Mouse (Mus musculus) telencephalon, adult 2 months (tissue): ENCODE measurements around the gene Ciart.
A peak's percentile ranks its signal among the peaks of the same experiment; 100 is the strongest.
"Not testable (repeated sequence)": the region's sequence is repeated elsewhere in the genome, so short reads cannot be mapped to it uniquely, and the experiment has no call there.

ENCODE experiments used
- DNase-seq: peaks from one replicate; pipeline ENCODE4 v3.0.0-alpha.2; 2011; ENCODE audit warnings: low read depth, low spot score

The Ciart gene

DNA sequence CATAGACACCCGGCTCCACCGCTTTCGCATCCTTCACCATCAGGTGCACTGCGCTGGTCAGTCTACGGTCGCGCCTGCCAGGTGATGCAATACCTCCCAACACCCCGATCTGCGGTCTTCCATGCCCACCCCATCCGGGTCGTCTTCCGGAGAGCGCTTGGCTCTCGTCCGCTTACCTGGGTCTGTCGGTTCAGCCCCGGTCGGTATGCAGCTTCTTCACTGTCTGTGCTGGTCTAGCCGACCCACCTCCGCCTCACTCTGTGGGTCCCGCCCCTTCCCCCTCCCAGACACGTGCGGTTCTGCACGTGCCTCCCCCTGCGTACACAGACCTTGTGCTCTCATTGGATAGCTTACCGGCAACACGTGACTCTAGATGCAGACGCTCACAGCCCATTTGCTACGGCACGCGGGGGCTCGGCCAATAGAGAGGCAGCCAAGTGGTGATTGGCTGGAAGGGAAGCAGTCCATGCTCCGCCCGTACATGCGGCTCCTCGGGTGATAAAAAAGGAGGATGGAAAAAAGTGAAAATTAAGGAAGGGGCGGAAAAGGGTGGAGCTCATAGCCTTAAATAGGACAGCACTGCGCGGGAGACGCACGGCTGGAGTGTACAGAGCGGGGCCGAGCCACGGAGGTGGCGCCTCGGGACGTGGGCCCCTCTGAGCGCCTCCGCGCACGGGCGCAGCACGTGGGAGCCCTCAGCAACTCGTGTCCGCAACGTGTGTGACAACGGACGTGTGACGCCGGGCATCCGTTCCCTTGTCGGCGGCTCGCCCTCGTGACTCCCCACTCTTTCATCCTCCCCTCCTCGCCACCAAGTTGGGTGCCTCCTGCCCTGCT, at the start of gene Ciart:
Ciart (minus strand) TSS at position 273 of the 837 bp plus-strand sequence.
- DNase-seq = peak; percentile 99

DNA sequence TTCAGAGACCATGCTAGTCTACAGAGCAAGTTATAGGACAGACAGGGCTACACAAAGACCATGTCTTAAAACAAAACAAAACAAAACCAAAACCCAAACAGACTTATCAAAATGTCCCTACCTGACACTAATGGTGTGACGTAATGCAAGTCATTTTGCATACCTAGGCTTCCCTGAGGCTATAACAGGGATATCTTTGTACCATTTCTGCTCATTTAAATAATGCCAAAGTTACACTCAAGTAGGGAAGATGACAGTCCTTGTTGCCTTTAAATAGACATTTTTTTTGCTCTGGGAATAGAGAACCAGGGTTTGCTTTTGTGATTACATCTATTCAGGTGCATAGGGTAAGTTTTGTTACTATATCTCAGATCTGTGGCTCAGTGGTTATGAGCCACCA, 49.4 kb upstream of the Ciart start:
- DNase-seq = no peak

DNA sequence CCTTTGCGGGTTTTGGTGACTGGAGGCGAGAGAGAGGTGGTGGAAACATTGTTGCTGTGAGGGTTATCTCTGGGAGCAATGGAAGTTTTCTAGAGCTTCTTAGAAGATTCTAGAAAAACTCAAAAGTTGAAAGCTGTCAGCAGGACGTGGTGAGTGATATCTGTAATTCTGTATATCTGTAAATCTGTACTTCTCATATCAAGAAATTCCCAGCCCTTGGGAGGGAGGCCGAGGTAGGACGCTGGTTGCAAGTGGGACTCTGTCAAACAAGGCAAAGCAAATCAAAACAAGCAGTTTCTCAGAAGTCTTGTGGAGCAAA, 48.4 kb upstream of the Ciart start:
- no peak for DNase-seq

DNA sequence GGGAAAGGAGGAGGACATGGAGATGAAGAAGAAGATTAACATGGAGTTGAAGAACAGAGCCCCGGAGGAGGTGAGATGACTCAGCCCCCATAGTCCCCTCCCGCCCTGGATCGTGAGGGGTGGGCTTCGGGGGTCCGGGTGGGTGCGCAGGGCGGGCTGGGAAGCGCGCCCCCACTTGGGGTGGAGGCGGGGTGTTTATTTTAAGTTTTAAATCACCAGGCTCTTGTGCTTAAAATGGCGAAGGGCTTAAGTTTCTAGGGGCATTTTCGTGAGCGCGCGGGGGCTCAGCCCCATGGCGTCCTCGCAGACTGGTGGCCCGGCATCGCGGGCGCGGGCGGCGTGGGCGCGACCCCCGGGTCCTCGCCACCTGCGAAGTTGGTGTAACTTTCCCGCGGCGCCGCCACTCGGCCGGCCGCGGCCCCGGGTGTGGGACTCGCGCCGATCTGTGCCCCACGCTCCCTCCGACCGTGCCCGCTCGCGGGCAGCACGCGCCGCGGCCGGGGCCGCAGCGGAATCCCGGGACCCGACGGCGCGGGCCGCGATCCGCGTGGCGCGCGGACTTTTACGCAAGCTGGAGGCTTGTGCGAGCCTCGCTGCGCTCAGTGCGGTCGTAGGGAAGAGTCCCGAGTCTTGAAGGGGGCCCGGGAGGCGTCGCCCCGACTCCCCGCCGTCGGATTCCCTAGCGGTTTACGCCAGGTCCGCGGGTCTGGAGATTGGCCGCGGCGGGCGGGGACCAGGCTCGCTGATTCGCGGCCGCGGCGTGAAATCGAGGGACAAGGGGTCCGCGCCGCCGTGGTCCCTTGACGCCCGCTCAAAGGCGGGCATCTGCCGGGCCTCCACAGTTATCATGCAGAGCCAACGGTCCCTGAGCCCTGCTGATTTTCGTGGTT, 47.8 kb upstream of the Ciart start:
- no peak for DNase-seq

DNA sequence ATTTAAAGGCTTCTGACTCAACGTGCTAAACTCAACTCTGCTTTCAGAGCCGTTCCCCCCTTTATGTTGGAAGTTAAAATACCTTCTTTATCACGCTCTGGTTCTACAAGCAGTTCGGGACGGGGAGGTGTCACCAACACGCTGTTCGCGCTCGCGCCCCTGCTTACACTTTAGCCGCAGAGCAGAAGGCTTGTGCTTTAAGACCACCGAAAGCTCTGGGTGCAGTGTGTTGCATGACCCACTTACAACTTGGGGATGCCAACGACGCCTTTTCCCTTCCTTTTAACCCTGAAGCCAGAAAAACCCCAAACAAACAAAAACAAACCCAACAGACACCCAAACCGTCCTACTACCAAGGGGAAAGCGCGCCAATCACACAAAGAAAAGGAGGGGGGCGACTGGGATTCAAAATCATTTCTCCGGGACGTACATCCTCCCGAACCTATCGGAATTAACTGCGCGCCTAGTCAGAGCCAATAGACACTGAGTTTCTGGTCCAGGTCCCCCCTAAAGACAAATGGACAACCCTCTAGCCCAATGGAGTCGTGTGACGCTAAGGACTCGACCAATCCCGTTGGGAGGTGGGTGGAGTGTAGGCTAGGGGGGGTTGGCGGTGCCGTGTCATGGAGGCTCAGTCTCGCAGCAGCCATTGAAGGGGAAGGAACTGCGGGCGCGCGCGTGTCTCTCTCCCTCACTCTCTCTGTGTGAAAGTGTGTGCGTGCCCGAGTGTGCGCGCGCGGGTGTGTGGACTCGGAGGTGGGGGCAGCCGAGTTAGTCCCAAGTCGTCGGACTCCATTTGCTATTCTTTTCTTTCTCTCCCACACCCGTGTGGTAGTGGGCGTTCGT, 46.8 kb upstream of the Ciart start, which contains the start of gene Anp32e:
Anp32e (plus strand) TSS at position 589 of the 846 bp plus-strand sequence.
- DNase-seq = peak; percentile 99

DNA sequence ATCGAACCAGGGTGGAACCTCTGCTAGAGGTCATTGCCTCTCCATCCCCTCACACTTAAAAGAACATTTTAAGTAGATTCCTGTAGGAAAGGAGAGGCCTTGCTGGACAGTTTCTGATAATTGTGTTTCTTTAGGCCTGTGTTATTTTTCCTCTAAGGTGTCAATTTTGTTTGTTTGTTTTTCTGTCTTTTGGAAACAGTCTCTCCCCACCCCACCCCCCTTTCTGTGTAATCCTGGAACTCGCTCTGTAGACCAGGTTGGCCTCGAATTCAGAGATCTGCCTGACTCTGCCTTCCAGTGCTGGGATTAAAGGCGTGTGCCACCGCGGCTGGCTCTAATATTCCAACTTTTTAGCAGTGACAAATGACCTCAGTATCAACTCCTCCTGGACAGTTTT, 46.2 kb upstream of the Ciart start:
- DNase-seq = no peak

DNA sequence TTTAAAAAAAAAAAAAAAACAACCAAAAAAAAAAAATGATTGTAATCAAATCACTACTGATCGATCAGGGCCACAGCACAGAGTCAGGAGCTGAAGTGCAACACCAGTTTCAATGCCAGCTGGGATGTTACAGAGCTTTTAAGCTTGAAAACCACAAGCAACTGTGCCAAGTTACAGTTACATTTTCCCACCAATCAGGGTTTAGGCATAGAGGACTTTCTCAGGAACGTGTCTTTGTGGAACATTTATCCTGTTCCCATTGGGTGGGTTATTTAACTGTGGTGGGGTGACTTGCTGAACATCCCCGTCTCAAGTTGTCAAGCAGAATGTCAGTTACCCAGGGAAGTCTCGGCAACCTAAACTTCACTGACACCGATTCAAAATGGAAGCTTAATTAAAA, 43.0 kb upstream of the Ciart start:
- DNase-seq = no peak

DNA sequence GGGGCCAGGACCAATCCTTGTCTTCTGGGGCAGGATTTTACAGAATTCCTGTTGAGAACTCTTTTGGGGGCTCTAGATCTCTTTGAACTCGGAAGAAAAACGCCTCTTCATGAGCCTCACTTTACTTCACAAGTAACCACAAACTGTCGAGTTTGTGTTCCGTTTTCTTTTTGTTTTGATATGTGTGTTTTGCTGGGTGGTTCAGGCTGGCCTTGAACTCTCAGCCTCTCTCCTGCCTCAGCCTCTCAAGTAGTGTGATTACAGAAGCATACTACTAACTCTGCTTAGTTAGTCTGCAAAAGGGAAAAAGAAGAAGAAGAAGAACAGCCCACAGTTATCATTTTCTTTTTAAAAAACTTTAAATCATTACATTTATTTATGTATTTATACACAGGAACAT, 42.1 kb upstream of the Ciart start:
- no peak for DNase-seq

DNA sequence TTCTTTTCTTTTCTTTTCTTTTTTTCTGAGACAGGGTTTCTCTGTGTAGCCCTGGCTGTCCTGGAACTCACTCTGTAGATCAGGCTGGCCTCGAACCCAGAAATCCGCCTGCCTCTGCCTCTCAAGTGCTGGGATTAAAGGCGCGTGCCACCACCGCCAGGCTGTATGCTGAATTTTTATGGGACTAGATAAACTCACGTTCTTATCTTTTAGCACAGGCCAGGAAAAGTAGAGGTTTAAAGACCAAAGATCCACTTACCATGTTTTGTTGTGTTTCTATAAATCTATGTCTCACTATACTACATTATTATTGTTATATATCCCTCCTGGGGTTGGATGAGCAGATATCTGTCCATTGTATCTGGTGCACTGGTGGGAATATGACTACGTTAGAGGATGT, 41.4 kb upstream of the Ciart start:
- not testable (repeated sequence) for DNase-seq

DNA sequence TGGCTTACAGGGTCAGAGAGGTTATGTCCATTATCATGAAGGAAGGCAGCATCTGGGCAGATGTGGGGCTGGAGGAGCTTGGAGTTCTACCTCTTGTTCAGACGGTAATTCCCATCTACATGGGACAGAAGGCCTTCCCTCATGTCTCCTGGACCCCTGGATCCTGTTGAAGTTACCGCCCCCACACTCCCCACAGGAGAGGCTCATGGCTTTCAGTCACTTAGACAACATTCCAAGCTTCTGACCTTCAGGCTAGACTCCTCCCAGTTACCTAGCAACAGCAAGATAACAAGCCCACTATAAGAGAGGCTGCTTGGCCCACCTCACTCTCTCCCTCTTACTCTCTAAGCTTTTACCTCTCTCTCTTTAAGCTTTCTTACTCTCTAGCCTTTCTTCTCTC, 38.5 kb upstream of the Ciart start:
- DNase-seq = not testable (repeated sequence)

DNA sequence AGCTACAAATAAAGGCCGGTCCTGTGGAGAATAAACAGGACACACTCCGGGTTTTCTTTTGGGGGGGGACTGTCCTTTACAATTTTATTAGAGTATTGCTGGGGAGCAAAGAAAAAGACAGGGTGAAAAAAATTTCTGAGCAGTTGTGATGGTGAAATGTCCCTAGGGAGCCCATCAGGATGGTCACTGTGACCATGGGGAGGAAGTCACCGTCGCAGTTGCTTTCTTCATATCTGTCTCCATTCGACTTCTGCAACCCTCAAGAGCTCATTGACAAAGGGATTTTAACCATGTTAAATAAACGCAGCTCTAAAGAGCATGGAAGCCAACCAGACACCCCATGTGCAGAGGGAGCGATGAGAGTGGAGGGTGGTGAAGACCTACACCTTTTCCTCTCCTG, 34.7 kb upstream of the Ciart start:
- no peak for DNase-seq

DNA sequence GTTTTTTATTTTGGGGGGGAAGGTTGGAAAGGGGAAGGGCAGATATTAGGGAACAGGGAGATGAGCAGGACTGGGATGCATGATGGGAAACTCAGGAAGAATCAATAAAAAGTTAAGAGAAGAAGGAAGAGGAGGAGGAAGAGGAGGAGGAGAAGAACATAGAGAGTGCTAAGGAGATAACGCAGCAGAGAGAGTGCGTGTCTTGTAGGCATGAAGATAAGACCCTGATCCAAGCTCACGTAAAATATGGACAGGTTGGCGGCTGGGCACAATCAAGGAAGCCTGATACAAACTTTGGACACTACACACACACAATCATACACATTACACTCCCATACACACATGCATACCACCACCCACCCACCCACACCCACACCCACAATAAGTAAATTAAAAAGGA, 32.7 kb upstream of the Ciart start:
- DNase-seq = no peak

DNA sequence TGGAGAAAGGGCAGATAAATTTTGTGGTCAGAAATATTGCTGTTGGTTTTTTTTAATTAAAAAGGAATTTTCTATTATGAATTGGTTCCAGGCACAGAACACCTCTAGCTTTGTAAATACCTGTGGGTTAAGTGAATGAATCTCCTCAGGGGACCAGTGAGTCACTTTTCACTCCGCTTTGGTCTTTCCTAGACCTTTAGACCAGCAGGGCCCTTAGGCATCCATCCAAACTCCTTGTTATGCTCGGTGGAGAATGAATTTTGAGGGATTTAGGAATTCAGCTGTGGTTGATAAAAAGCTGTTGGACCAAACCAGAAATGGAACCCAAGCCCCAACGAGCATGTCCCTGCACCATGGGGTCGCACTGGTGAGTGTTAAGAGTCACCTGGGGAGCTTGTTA, 25.6 kb upstream of the Ciart start:
- no peak for DNase-seq

DNA sequence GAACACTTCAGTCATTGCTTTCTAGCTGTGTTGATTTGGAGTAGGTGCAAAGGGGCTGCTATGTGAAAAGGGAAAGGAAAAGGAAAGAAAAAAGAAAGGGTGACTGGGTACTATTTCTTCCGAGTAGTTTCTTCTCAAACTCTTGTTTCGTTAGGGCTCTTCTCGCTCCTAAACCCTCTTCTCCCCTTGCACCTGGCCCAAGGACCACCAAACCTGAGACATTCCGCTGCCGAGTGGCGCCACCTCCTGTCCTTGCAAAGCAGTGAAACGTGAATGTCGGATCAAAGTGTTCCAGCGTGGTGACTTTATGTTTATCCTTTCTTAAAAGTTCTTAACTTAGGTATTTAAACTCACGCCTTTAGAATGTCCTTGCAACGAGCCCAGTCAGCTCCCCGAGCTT, 24.8 kb upstream of the Ciart start:
- no peak for DNase-seq

DNA sequence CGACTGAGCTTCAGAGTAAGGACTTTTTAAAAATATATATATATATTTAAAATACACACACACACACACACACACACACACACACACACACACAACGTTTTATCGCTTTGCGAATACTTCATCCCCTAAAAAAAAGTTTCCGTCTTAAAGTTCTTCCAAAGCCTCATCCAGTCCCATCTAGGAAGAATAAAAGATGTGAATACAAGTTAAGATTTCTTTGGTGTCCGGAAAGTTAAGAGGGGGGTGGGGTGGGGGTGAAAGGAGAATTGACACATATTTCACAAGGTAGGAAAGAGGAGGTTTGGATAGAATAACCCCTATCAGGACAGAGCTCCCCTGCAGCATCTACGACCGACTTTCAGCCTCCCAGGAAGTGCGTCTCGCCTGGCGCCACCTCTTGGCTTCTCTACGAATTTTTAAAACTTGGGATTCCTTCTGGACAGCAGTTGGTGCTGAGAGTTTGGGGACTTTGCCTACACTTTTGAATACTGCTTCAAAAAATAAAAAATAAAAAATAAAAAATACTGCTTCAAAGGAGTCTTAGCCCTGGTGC, 24.0 kb upstream of the Ciart start:
- no peak for DNase-seq

DNA sequence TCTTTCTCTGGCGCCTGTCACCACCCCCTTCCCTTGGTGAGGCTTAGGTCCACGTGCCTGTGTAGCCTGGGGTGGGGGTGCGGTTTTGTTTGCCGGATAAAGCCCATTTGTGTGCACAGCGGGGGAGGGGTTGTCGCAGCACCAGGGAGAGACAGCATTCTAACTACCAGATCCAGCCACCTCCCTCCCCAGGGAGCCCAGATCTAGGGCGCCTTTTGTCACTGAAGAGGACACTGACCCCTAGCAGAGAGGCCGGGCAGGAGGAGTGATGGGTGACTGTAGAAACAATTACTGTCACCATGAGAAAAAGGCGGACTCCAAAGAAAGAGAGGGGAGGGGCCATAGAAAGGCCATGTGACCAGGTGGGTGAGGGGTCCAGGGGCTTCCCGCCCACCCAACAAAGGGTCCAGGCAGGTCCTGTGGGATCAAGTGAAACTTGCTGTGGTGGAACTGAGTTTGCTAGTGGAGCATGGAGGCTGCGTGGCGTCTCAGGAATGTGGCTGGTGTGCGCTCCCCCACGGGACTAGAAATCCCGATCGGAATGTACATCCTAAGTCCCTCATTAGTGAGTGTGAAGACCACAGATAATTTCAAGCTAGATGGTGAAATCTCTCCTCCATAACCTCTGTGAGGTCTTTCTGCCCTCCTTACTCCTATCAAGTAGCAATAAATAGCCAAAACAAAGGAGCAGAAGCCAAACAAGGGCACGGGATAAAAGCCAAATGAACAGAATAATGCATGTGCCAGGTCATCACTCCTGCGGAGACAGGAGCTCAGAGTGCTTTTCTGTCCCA, 23.3 kb upstream of the Ciart start:
- no peak for DNase-seq

DNA sequence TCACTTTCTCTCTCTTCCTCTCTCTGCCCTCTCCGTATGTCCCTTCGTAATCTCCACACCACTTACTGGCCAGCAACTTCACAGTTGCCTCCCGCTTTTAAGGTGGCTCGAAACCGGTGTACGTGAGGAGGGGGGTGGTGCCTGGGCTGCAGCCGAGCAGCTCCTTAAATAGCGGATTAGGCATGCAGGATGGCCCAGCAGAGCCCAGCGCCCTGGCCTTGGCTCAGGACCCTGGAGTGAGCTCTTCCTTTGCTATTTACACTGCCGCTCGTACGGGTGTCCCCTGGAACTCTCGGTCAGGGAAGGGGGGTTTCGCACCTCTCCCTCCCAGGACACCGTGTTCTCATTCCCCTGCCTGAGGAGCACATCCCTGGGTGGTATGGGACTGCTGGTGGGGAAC, 22.5 kb upstream of the Ciart start, which contains the start of gene Car14:
Car14 (minus strand) TSS at position 124 of the 400 bp plus-strand sequence.
- no peak for DNase-seq

DNA sequence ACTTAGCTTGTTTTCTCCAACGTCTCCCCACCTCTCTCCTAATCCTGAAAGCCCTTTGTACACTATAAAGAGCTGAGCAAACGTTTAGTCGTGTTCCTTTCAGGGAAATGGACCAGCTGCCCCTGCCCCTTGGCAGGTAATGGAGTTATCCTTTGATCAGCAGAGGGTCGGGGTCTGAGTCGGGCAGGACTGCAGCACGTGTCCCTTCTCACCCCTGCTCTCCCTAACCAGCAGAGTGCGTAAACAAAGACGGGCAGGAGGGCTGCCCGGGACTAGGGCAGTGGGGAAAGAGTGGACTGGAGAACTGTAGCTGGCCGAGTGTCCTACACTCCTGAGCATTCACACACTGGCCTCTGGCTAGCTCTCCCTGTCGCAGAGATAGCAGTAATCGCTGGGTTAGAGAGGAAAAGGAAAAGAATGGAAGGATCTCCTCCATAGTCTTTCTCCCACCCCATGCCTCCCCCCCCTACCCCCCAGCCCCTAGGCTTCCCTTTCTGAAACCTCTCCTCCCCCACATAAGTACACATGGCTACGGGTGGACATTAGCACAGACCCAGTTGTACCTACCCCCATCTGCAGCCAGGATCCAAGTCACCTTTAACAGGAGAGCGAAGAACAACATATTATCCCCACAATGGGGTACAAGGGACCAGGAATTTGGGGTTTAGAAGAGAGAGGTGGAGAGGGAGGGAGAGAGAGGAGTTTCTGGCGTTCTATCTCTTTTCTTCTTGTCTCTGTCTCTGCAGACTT, 21.9 kb upstream of the Ciart start:
- DNase-seq = no peak

DNA sequence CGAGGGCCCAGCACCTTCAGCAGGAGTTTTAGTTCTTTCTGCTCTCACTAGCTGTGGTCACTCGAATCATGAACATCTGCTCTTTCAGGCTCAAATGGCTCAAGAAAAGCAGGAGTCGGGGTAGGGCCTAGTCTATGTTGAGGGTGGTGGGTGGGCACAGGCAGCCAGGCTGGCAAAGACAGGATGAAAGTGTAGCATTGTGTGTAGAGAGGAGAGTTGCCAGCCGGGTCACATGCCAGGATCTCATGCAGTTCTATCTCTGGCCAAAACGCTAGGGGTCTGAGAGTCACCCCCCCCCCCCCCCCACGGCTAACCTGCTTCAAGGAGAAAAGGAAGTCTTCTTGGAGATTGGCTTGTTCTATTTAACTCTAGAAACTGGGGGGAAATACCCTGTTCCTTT, 20.6 kb upstream of the Ciart start:
- no peak for DNase-seq

DNA sequence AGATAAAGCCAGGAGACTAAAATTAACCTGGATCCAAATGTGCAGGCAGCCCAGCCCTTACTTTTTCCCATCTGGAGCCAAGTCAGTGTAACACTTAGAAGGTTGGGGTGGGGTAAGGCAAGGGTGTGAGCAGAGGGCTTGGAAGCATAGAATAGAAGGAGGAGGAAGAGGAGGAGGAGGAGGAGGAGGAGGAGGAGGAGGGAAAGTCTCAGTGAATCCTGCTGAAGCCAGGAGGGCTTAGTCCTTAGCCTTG, 20.2 kb upstream of the Ciart start:
- no peak for DNase-seq
